Mouse (Mus musculus): ENCODE results near the gene Glipr2. TPM values are rescaled to one million over a fixed set of nuclear protein-coding genes. Genes with fewer than 3 reads are reported as not detected.
A peak's percentile ranks its signal among the peaks of the same experiment; 100 is the strongest.

Gene Glipr2
- polyA plus RNA-seq, 1 experiment from 2014 or later: 41.8 TPM

DNA sequence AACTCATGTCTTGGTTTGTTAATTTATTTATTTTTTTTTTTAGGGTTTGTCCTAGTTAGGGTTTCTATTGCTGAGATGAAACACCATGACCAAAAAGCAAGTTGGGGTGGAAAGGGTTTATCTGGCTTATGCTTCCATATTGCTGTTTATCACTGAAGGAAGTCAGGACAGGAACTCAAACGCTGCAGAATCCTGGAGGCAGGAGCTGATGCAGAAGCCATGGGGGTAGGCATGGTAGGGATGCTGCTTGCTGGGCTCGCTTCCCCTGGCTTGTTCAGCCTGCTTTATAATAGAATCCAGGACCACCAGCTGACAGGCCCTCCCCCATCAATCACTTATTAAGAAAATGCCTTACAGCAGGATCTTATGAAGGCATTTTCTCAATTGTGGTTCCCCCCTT, 53.7 kb downstream of the Glipr2 start:
- DNase-seq (ENCODE audit: low spot score) (no peak), ATAC-seq (no peak)
- WGBS: 48% methylated on average over 2 of the region's 2 CpGs
- no peak overlapping the region for H3K27ac ChIP-seq (ENCODE audit: low read depth, low read length)
- peaks cover 14% of the 10 kb centered on the region for H3K4me1 ChIP-seq (ENCODE audit: control insufficient read depth, insufficient read depth, low read length)
- no peaks in the 10 kb centered on the region for H3K27me3 ChIP-seq (replicated peaks; ENCODE audit: control insufficient read depth, insufficient read depth, low read length)
- H3K9ac ChIP-seq (ENCODE audit: low read length): no peak overlapping the region
- no peaks in the 10 kb centered on the region for H3K9me3 ChIP-seq (replicated peaks; ENCODE audit: control insufficient read depth, low read length)
- no peak overlapping the region for H3K4me2 ChIP-seq (ENCODE audit: low read length)
- H3K4me3 ChIP-seq (ENCODE audit: low read depth, low read length): no peak overlapping the region
- no peaks in the 10 kb centered on the region for H3K36me3 ChIP-seq (ENCODE audit: control insufficient read depth, insufficient read depth, low read length)

DNA sequence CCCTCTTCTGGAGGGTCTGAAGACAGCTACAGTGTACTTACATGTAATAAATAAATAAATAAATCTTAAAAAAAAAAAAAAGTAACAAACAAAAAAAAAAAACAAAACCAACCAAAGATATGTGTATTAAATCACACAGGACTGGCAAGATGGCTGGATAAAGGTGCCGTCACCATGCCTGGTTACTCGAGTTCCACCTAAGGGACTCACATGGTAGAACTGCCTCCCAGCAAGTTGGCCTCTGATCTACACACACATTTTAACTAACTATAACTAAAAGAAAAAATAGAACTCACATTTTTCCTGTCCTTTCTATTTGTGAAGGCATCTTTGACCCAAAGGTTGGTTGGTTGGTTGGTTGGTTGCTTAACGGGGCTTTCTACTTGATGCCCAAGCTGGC, 54.6 kb downstream of the Glipr2 start:
- H3K4me2 ChIP-seq (ENCODE audit: low read length): peak overlapping the region; percentile 98
- no peaks in the 10 kb centered on the region for H3K9me3 ChIP-seq (replicated peaks; ENCODE audit: control insufficient read depth, low read length)
- H3K27me3 ChIP-seq (replicated peaks; ENCODE audit: control insufficient read depth, insufficient read depth, low read length): no peaks in the 10 kb centered on the region
- H3K4me1 ChIP-seq (ENCODE audit: control insufficient read depth, insufficient read depth, low read length): peaks cover 14% of the 10 kb centered on the region
- H3K27ac ChIP-seq (ENCODE audit: low read depth, low read length): peak overlapping the region; percentile 44; the same call in 1 of the 2 replicates
- ATAC-seq: no peak
- H3K36me3 ChIP-seq (ENCODE audit: control insufficient read depth, insufficient read depth, low read length): no peaks in the 10 kb centered on the region
- WGBS: 79% methylated on average over 3 of the region's 3 CpGs
- H3K4me3 ChIP-seq (ENCODE audit: low read depth, low read length): peak overlapping the region; percentile 98
- H3K9ac ChIP-seq (ENCODE audit: low read length): peak overlapping the region; percentile 93
- DNase-seq (ENCODE audit: low spot score): no peak

DNA sequence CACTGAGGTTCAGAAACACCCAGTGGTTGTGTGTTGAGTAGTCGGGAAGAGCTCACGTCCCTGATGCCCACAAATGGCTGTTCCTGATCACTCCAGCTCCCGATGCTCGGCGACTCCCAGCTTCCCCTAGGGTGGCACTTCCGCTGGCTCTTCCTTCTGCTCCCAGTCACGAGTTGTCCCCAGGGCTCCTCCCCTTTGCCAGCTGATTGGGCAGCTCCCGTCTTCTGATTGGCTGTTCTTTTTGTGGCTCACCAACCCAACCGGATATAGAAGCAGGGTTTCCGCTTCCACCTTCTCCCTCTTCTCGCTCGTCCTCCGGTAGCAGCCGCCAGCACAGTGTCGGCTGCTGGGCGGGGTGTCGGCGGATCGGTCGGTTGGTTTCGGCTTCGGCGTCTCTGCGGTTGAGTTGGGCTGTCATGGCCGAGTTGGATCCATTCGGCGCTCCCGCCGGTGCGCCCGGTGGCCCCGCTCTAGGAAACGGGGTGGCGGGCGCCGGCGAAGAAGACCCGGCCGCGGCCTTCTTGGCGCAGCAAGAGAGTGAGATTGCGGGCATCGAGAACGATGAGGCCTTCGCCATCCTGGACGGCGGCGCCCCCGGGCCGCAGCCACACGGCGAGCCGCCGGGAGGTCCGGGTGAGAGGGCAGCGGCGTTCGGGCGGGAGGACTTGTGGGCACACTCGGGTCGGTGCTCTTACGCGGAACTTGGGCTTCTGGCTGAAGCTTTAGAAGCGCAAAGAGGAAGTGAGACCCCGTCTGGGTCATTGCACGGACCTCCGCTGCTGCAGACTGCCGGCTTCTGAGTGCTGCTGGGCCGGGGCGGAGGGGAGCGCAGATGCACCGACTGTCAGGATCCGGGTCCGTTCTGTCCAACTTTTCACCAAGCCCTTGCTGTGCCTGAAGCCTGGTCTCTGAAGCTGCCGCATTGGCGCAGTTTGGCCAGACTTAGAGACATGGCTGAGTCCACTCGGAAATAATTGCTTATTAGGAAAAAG, 55.5 kb downstream of the Glipr2 start:
- peaks cover 14% of the 10 kb centered on the region for H3K4me1 ChIP-seq (ENCODE audit: control insufficient read depth, insufficient read depth, low read length)
- no peaks in the 10 kb centered on the region for H3K36me3 ChIP-seq (ENCODE audit: control insufficient read depth, insufficient read depth, low read length)
- peak overlapping the region; percentile 98 for H3K4me3 ChIP-seq (ENCODE audit: low read depth, low read length)
- WGBS: under 1% methylated on average over 77 of the region's 77 CpGs
- H3K9me3 ChIP-seq (replicated peaks; ENCODE audit: control insufficient read depth, low read length): no peaks in the 10 kb centered on the region
- H3K9ac ChIP-seq (ENCODE audit: low read length): peak overlapping the region; percentile 93
- ATAC-seq (peak; percentile 100), DNase-seq (ENCODE audit: low spot score) (peak; percentile 98)
- H3K27me3 ChIP-seq (replicated peaks; ENCODE audit: control insufficient read depth, insufficient read depth, low read length): no peaks in the 10 kb centered on the region
- H3K4me2 ChIP-seq (ENCODE audit: low read length): peak overlapping the region; percentile 98
- H3K27ac ChIP-seq (ENCODE audit: low read depth, low read length): peak overlapping the region; percentile 53

DNA sequence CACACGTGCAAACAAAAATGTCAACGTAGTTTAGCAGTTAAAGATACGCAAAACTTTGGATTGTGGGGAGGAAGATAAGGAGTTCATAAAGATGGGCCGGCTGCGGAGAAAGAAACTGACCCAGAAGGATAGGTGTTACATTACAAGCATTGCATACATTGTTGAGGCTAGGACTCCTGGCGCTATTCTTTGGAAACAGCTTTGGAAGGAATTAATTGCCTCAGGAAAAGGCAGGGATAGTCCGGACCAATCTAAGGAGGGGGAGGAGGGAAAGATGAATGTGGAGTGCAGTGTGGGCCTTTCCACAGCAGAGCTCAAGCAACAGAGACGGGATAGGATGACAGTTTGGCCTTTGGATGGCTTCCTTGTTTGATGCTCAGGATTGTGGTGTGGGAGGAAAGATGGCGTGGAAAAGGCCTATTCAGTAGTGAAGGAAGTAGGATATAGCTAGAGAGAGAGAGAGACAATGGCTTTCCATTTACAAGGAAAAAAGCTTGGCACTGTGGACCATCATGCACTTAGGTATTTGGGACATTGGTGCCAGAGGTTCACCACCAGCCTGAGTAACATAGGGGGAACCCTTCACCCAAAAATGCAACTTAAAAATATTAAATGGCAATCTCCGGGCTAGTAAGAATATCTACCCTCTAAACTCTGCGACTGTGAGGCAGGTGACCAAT, 56.3 kb downstream of the Glipr2 start:
- no peaks in the 10 kb centered on the region for H3K27me3 ChIP-seq (replicated peaks; ENCODE audit: control insufficient read depth, insufficient read depth, low read length)
- whole genome bisulfite sequencing: 25% methylated on average over 11 of the region's 11 CpGs
- ATAC-seq: no peak
- peak overlapping the region; percentile 93 for H3K9ac ChIP-seq (ENCODE audit: low read length)
- no peak overlapping the region for H3K27ac ChIP-seq (ENCODE audit: low read depth, low read length)
- peak overlapping the region; percentile 98 for H3K4me3 ChIP-seq (ENCODE audit: low read depth, low read length)
- no peak for DNase-seq (ENCODE audit: low spot score)
- H3K4me1 ChIP-seq (ENCODE audit: control insufficient read depth, insufficient read depth, low read length): peaks cover 14% of the 10 kb centered on the region
- H3K4me2 ChIP-seq (ENCODE audit: low read length): peak overlapping the region; percentile 98
- H3K9me3 ChIP-seq (replicated peaks; ENCODE audit: control insufficient read depth, low read length): no peaks in the 10 kb centered on the region
- H3K36me3 ChIP-seq (ENCODE audit: control insufficient read depth, insufficient read depth, low read length): 0 out of 2 replicates have a peak, but pooled peaks cover under 1% of the 10 kb centered on the region

DNA sequence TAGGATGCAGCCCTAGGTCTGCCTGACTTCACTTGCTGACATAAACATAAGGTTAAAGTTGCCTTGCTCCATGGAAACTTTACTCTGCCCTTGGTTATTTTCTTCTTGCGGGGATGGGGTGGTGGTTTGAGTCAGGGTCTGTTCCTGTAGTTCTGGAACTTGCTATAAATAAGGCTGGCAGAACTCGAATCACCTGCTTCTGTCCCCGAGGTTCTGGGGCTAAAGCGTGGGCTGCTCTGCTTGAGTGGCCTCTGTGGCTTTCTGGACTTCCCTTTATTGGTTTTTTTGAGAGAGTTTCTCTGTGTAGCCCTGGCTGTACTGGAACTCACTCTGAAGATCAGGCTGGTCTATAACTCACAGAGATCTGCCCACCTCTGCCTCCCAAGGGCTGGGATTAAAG, 58.9 kb downstream of the Glipr2 start:
- no peaks in the 10 kb centered on the region for H3K9me3 ChIP-seq (replicated peaks; ENCODE audit: control insufficient read depth, low read length)
- DNase-seq (ENCODE audit: low spot score) (no peak), ATAC-seq (no peak)
- H3K27me3 ChIP-seq (replicated peaks; ENCODE audit: control insufficient read depth, insufficient read depth, low read length): no peaks in the 10 kb centered on the region
- no peak overlapping the region for H3K4me2 ChIP-seq (ENCODE audit: low read length)
- no peak overlapping the region for H3K4me3 ChIP-seq (ENCODE audit: low read depth, low read length)
- no peak overlapping the region for H3K9ac ChIP-seq (ENCODE audit: low read length)
- H3K27ac ChIP-seq (ENCODE audit: low read depth, low read length): no peak overlapping the region
- H3K4me1 ChIP-seq (ENCODE audit: control insufficient read depth, insufficient read depth, low read length): peaks cover 14% of the 10 kb centered on the region
- peaks cover 26% of the 10 kb centered on the region for H3K36me3 ChIP-seq (ENCODE audit: control insufficient read depth, insufficient read depth, low read length)
- WGBS: 85% methylated on average over 4 of the region's 4 CpGs

DNA sequence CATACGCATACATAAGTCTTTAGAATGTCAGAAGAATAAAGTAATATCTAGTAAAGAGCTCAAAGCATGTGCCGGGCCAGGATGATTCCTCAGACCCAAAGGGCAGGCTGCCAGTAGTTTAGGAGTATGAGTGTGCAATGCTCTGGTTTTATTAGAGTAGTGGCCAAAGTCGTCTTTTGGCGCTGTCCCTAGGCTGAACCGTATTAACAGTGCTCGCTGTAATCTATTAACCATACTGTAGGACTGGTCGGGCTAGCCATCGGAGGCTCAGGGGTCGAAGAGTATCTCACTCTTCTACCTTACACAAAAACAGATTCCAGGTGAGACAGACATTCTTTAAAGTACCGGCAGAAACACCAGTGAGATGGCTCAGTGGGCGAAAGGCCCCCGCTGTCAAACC, 59.6 kb downstream of the Glipr2 start:
- Histone ChIP-seq H3K4me3 (ENCODE audit: low read depth, low read length) (no peak overlapping the region), H3K4me2 (ENCODE audit: low read length) (no peak overlapping the region), H3K4me1 (ENCODE audit: control insufficient read depth, insufficient read depth, low read length) (peaks cover 14% of the 10 kb centered on the region), H3K27ac (ENCODE audit: low read depth, low read length) (no peak overlapping the region), H3K9me3 (replicated peaks; ENCODE audit: control insufficient read depth, low read length) (no peaks in the 10 kb centered on the region), H3K27me3 (replicated peaks; ENCODE audit: control insufficient read depth, insufficient read depth, low read length) (no peaks in the 10 kb centered on the region), H3K36me3 (ENCODE audit: control insufficient read depth, insufficient read depth, low read length) (peaks cover 33% of the 10 kb centered on the region), H3K9ac (ENCODE audit: low read length) (no peak overlapping the region)
- no peak for ATAC-seq
- WGBS: 95% methylated on average over 12 of the region's 12 CpGs
- DNase-seq (ENCODE audit: low spot score): no peak

DNA sequence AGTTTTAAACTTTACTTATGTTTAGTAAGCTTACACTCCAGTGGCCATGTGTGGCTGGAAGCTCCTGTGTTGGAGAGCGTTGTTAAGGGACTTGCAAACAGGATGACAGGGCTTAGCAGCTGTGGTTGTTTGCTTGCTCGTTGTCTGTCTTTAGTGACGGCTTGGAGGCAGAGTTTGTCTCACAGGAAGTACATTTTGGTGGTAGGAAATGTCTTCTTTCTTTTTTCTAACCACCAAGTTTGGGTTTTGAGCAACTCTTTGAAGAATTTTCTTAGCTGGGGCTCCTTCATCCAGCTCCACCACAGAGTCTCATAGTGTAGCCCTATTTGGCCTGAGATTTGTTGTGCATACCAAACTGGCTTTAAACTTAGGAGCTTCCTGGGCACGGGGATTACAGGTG, 65.1 kb downstream of the Glipr2 start:
- Histone ChIP-seq H3K36me3 (ENCODE audit: control insufficient read depth, insufficient read depth, low read length) (peaks cover 86% of the 10 kb centered on the region), H3K4me1 (ENCODE audit: control insufficient read depth, insufficient read depth, low read length) (no peaks in the 10 kb centered on the region), H3K4me2 (ENCODE audit: low read length) (no peak overlapping the region), H3K9ac (ENCODE audit: low read length) (no peak overlapping the region), H3K4me3 (ENCODE audit: low read depth, low read length) (no peak overlapping the region), H3K27me3 (replicated peaks; ENCODE audit: control insufficient read depth, insufficient read depth, low read length) (no peaks in the 10 kb centered on the region), H3K9me3 (replicated peaks; ENCODE audit: control insufficient read depth, low read length) (no peaks in the 10 kb centered on the region), H3K27ac (ENCODE audit: low read depth, low read length) (no peak overlapping the region)
- ATAC-seq: no peak
- WGBS: 93% methylated on average over 4 of the region's 4 CpGs
- no peak for DNase-seq (ENCODE audit: low spot score)

DNA sequence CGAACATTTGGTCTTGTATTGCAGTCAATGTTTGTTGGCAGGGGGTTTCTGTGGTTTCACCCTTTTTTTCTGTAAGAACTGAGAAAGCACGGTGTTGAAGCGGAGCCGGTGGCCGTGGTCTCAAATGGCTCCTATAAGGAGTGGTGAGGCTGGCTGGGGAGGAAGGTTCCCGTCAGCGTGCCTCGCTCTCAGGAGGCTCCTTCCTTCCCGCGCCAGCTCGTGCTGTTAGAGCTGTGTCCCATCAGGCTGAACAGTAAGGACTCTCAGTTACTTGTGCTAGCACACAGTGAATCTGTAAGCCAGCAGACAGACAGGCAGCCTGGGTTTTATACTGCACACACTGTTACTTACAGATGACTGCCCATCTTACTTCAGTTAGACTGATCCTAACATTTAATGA, 65.6 kb downstream of the Glipr2 start:
- ATAC-seq: no peak
- Histone ChIP-seq H3K4me2 (ENCODE audit: low read length) (no peak overlapping the region), H3K4me3 (ENCODE audit: low read depth, low read length) (no peak overlapping the region), H3K4me1 (ENCODE audit: control insufficient read depth, insufficient read depth, low read length) (no peaks in the 10 kb centered on the region), H3K27ac (ENCODE audit: low read depth, low read length) (no peak overlapping the region), H3K27me3 (replicated peaks; ENCODE audit: control insufficient read depth, insufficient read depth, low read length) (no peaks in the 10 kb centered on the region), H3K9ac (ENCODE audit: low read length) (no peak overlapping the region), H3K9me3 (replicated peaks; ENCODE audit: control insufficient read depth, low read length) (no peaks in the 10 kb centered on the region), H3K36me3 (ENCODE audit: control insufficient read depth, insufficient read depth, low read length) (peaks cover 91% of the 10 kb centered on the region)
- WGBS: 93% methylated on average over 11 of the region's 11 CpGs
- no peak for DNase-seq (ENCODE audit: low spot score)

DNA sequence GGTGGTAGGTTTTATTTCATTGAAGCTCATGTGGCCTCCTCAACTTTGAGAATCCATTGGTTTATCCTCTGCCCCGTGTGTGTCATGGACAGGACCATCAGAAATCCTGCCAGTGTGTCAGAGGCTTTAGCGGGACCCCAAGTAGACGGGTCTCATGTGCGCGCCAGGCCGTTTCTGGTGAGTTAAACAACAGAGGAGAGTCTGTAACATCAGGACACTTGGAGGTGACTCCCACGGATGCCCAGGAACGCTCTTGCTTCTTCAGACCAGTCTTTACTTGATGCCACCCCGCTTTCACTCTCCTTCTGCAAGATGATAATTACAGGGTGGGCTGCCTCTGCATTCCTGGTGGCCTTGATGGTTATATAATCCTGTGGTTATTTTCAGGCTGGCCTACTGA, 66.5 kb downstream of the Glipr2 start:
- Histone ChIP-seq H3K9ac (ENCODE audit: low read length) (no peak overlapping the region), H3K4me3 (ENCODE audit: low read depth, low read length) (no peak overlapping the region), H3K27me3 (replicated peaks; ENCODE audit: control insufficient read depth, insufficient read depth, low read length) (no peaks in the 10 kb centered on the region), H3K27ac (ENCODE audit: low read depth, low read length) (no peak overlapping the region), H3K4me1 (ENCODE audit: control insufficient read depth, insufficient read depth, low read length) (no peaks in the 10 kb centered on the region), H3K36me3 (ENCODE audit: control insufficient read depth, insufficient read depth, low read length) (peaks cover 98% of the 10 kb centered on the region), H3K9me3 (replicated peaks; ENCODE audit: control insufficient read depth, low read length) (no peaks in the 10 kb centered on the region), H3K4me2 (ENCODE audit: low read length) (no peak overlapping the region)
- DNase-seq (ENCODE audit: low spot score) (no peak), ATAC-seq (no peak)
- 96% methylated on average over 9 of the region's 9 CpGs for WGBS
